Mouse (Mus musculus) T-helper 1 cell (primary cell): ENCODE data around the gene Adtrp.

ENCODE experiments used
- in situ Hi-C: fragments of 300-600 bp; cut with MboI, MseI; formaldehyde crosslinking; loops from one replicate; pipeline ENCODE4 v1.15.1; 2025; ENCODE audit warnings: high pct_unique_total_duplicates

Adtrp gene

GRCm38 (mm10) chr13:41847516-41848126 is at the start of gene Adtrp:
Adtrp (minus strand) TSS chr13:41847684.
- in situ Hi-C loops = no loop called here

- in situ Hi-C loops = no loop called here
Measured at GRCm38 (mm10) chr13:41892016-41892415, 44.5 kb upstream of the Adtrp start.

GRCm38 (mm10) chr13:41890618-41891017 is 43.1 kb upstream of the Adtrp start:
- in situ Hi-C loops = no loop called here

GRCm38 (mm10) chr13:41890111-41890600 is 42.7 kb upstream of the Adtrp start:
- in situ Hi-C loops = no loop called here

- in situ Hi-C loops = no loop called here
Measured at GRCm38 (mm10) chr13:41888644-41889043, 41.2 kb upstream of the Adtrp start.

- in situ Hi-C loops = no loop called here
Measured at GRCm38 (mm10) chr13:41886120-41886519, 38.6 kb upstream of the Adtrp start.

- in situ Hi-C loops = no loop called here
Measured at GRCm38 (mm10) chr13:41883665-41884291, 36.3 kb upstream of the Adtrp start.

- in situ Hi-C loops = no loop called here
Measured at GRCm38 (mm10) chr13:41881201-41881600, 33.7 kb upstream of the Adtrp start.

GRCm38 (mm10) chr13:41880525-41880924 is 33.0 kb upstream of the Adtrp start:
- in situ Hi-C loops = no loop called here

GRCm38 (mm10) chr13:41872686-41873085 is 25.2 kb upstream of the Adtrp start:
- in situ Hi-C loops = no loop called here

- in situ Hi-C loops = no loop called here
Measured at GRCm38 (mm10) chr13:41872161-41872562, 24.7 kb upstream of the Adtrp start.

- in situ Hi-C loops = no loop called here
Measured at GRCm38 (mm10) chr13:41867533-41867932, 20.0 kb upstream of the Adtrp start.

- in situ Hi-C loops = no loop called here
Measured at GRCm38 (mm10) chr13:41865575-41865974, 18.1 kb upstream of the Adtrp start.

- in situ Hi-C loops = no loop called here
Measured at GRCm38 (mm10) chr13:41865071-41865470, 17.6 kb upstream of the Adtrp start.

GRCm38 (mm10) chr13:41860603-41861405 is 13.3 kb upstream of the Adtrp start:
- in situ Hi-C loops = no loop called here

GRCm38 (mm10) chr13:41855206-41856185 is 8.0 kb upstream of the Adtrp start:
- in situ Hi-C loops = no loop called here

GRCm38 (mm10) chr13:41850727-41851378 is 3.4 kb upstream of the Adtrp start:
- in situ Hi-C loops = no loop called here

- in situ Hi-C loops = no loop called here
Measured at GRCm38 (mm10) chr13:41846516-41846915, 968 bp downstream of the Adtrp start.

GRCm38 (mm10) chr13:41845013-41845412 is 2.5 kb downstream of the Adtrp start:
- in situ Hi-C loops = no loop called here

- in situ Hi-C loops = no loop called here
Measured at GRCm38 (mm10) chr13:41844071-41844470, 3.4 kb downstream of the Adtrp start.

- in situ Hi-C loops = no loop called here
Measured at GRCm38 (mm10) chr13:41833614-41834139, 13.8 kb downstream of the Adtrp start.
